Mouse (Mus musculus) kidney, postnatal 0 days (tissue): ENCODE measurements around the gene Rrp9. TPM values are rescaled to one million over a fixed set of nuclear protein-coding genes. Genes with fewer than 3 reads are reported as not detected.

Source experiments
- ATAC-seq: fragments of 200-750 bp; cut with Nextera tagmentation; replicated peaks from 2 replicates; pipeline ENCODE4 v1.8.0; 2017; ENCODE audit warnings: low read depth, moderate number of reproducible peaks, moderate TSS enrichment, moderate library complexity; ENCODE audit not compliant: low FRiP score
- DNase-seq: peaks from one replicate; pipeline ENCODE4 v3.0.0-alpha.2; 2016; ENCODE audit warnings: low spot score
- H3K27ac ChIP-seq: fragments of 300-500 bp; sonication (generic); 2 replicates; pipeline ENCODE4 v1.5.1; 2014; ENCODE audit warnings: mild to moderate bottlenecking
- H3K27me3 ChIP-seq: fragments of 300-500 bp; sonication (generic); 2 replicates; pipeline ENCODE4 v1.6.1; 2014; ENCODE audit warnings: low read length, mixed read lengths; ENCODE audit not compliant: insufficient read depth
- H3K36me3 ChIP-seq: fragments of 300-500 bp; sonication (generic); 2 replicates; pipeline ENCODE4 v1.6.1; 2014; ENCODE audit warnings: low read length, mixed read lengths; ENCODE audit not compliant: insufficient read depth
- H3K4me1 ChIP-seq: fragments of 300-500 bp; sonication (generic); replicated peaks from 2 replicates; pipeline ENCODE4 v1.6.1; 2014; ENCODE audit warnings: antibody characterized with exemption, low read length, mixed read lengths; ENCODE audit not compliant: insufficient read depth
- H3K4me2 ChIP-seq: fragments of 300-500 bp; sonication (generic); 2 replicates; pipeline ENCODE4 v1.6.1; 2014; ENCODE audit warnings: mild to moderate bottlenecking, low read length, moderate library complexity, mixed read lengths
- H3K4me3 ChIP-seq: fragments of 300-500 bp; sonication (generic); replicated peaks from 2 replicates; pipeline ENCODE4 v1.5.1; 2014; ENCODE audit warnings: low read depth, low read length
- H3K9ac ChIP-seq: fragments of 300-500 bp; sonication (generic); 2 replicates; pipeline ENCODE4 v1.6.1; 2014; ENCODE audit warnings: low read depth, low read length
- H3K9me3 ChIP-seq: fragments of 300-500 bp; sonication (generic); replicated peaks from 2 replicates; pipeline ENCODE4 v1.6.1; 2016; ENCODE audit warnings: low read length, inconsistent platforms, mixed read lengths
- CTCF ChIP-seq: IDR thresholded peaks from 2 replicates; pipeline ENCODE4 v1.5.1; 2016; ENCODE audit warnings: antibody characterized with exemption, low read depth, mild to moderate bottlenecking, moderate library complexity
- WGBS: fragments of 180-500 bp; shearing (Covaris S2); extraction: QIAGEN DNeasy Blood & Tissue Kit; methylation state at CpG from one replicate; pipeline ENCODE4 v1.1.7; 2014; 5-methylcytosine and 5-hydroxymethylcytosine counted together
- polyA plus RNA-seq: library from polyadenylated mRNA; unstranded; fragments of >200 nt; fragmentation: Nextera tagmentation; extraction: Ambion mirVana; gene quantifications from 2 replicates; pipeline ENCODE4 v1.2.1, GENCODE M21; 2015

Rrp9 gene
- polyA plus RNA-seq, 1 experiment from 2014 or later, result 35.6 TPM

DNA sequence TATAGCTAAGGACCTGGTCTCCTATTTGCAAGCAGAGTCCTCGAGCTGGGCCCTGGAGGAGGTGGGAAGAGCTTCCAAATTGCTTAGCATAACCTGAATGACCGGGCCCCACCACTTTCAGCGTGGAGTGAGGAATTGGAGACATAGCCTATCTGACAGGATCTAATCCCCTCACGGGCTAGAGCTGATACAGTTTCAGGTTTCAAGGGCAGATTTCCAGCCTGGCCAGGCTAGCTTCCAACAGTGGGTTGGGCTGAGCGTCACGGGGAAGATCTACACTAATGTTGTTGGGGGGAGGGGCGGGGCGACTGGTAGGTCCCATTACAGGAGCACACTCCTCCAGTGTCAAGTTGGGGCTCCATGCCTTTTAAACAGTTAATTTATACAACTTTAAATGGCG is 25.1 kb upstream of the Rrp9 start:
- peak; percentile 86 for DNase-seq
- TF ChIP-seq CTCF, result no peak
- Histone ChIP-seq H3K4me2 (peak overlapping the region; percentile 23), H3K4me1 (peaks cover 58% of the 10 kb centered on the region), H3K27me3 (no peaks in the 10 kb centered on the region), H3K36me3 (no peaks in the 10 kb centered on the region), H3K4me3 (no peak overlapping the region), H3K9me3 (no peaks in the 10 kb centered on the region), H3K27ac (peak overlapping the region; percentile 38; the same call in 1 of the 2 replicates), H3K9ac (no peak overlapping the region)
- ATAC-seq, result no peak
- 3% methylated on average over 9 of the region's 9 CpGs for WGBS

GRCm38 (mm10) chr9:106451298-106451697 is 24.5 kb upstream of the Rrp9 start:
- Histone ChIP-seq H3K27me3 (no peaks in the 10 kb centered on the region), H3K4me1 (peaks cover 63% of the 10 kb centered on the region), H3K4me2 (no peak overlapping the region; the same call in 1 of the 2 replicates), H3K9ac (no peak overlapping the region), H3K4me3 (no peak overlapping the region), H3K36me3 (no peaks in the 10 kb centered on the region), H3K27ac (no peak overlapping the region), H3K9me3 (no peaks in the 10 kb centered on the region)
- DNase-seq, result no peak
- no peak for TF ChIP-seq CTCF
- WGBS, result 61% methylated on average over 11 of the region's 11 CpGs
- ATAC-seq, result no peak

DNA sequence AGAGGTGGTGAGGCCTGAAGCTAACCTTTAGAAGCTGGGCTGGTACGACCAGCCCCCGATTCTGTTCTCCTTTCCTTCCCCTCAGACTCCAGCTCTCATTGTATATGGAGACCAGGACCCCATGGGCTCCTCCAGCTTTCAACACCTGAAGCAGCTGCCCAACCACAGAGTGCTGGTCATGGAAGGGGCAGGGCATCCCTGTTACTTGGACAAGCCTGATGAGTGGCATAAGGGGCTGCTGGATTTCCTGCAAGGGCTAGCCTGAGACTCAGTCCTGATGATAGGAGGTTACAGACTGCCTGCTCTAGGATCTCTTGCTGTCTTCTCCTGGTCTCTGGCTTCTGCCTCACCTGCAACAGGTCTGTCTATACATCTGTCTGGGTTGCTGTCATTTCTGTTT is 23.9 kb upstream of the Rrp9 start:
- H3K4me2 ChIP-seq, result no peak overlapping the region
- H3K27me3 ChIP-seq, result no peaks in the 10 kb centered on the region
- WGBS, result 80% methylated on average over 2 of the region's 2 CpGs
- H3K27ac ChIP-seq, result no peak overlapping the region
- H3K36me3 ChIP-seq, result no peaks in the 10 kb centered on the region
- H3K9ac ChIP-seq, result no peak overlapping the region
- H3K9me3 ChIP-seq, result no peaks in the 10 kb centered on the region
- TF ChIP-seq CTCF, result no peak
- no peak overlapping the region for H3K4me3 ChIP-seq
- H3K4me1 ChIP-seq, result peaks cover 67% of the 10 kb centered on the region
- DNase-seq (no peak), ATAC-seq (no peak)

- H3K9me3 ChIP-seq, result no peaks in the 10 kb centered on the region
- peaks cover 68% of the 10 kb centered on the region for H3K4me1 ChIP-seq
- H3K4me3 ChIP-seq, result peak overlapping the region; percentile 69; the same call in 1 of the 2 replicates
- WGBS, result 38% methylated on average over 6 of the region's 6 CpGs
- H3K36me3 ChIP-seq, result no peaks in the 10 kb centered on the region
- 0 out of 2 replicates have a peak overlapping the region, but pooled peaks have one; percentile 91 for H3K27ac ChIP-seq
- DNase-seq (no peak), ATAC-seq (no peak)
- TF ChIP-seq CTCF, result no peak
- no peak overlapping the region for H3K9ac ChIP-seq
- peak overlapping the region; percentile 90 for H3K4me2 ChIP-seq
- no peaks in the 10 kb centered on the region for H3K27me3 ChIP-seq
Observed at GRCm38 (mm10) chr9:106452351-106452750, 23.4 kb upstream of the Rrp9 start.

DNA sequence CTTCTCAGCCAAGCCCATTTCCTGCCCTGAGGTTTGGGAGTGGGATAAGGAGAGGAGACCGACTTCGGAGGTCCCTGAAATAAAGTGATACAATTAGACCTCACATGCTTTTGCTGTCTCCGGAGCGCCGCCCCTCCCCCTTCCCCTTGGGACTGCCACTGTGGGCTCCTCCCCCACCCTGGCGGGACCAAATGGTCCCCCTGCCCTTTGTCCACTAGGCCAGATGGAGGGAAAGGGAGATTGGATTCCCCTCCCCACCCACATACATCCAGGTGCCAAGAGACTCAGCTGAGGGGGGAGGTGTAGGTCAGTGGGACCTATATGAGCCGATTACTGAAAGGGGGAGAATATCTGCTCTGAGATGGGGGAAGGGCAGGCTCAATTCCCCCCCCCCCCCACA is 22.9 kb upstream of the Rrp9 start:
- Histone ChIP-seq H3K4me2 (peak overlapping the region; percentile 90), H3K4me3 (peak overlapping the region; percentile 69), H3K9ac (peak overlapping the region; percentile 82; the same call in 1 of the 2 replicates), H3K4me1 (peaks cover 67% of the 10 kb centered on the region), H3K9me3 (no peaks in the 10 kb centered on the region), H3K36me3 (no peaks in the 10 kb centered on the region), H3K27ac (peak overlapping the region; percentile 91; the same call in 1 of the 2 replicates), H3K27me3 (no peaks in the 10 kb centered on the region)
- no peak for TF ChIP-seq CTCF
- ATAC-seq (no peak), DNase-seq (peak; percentile 52)
- 7% methylated on average over 7 of the region's 7 CpGs for WGBS

DNA sequence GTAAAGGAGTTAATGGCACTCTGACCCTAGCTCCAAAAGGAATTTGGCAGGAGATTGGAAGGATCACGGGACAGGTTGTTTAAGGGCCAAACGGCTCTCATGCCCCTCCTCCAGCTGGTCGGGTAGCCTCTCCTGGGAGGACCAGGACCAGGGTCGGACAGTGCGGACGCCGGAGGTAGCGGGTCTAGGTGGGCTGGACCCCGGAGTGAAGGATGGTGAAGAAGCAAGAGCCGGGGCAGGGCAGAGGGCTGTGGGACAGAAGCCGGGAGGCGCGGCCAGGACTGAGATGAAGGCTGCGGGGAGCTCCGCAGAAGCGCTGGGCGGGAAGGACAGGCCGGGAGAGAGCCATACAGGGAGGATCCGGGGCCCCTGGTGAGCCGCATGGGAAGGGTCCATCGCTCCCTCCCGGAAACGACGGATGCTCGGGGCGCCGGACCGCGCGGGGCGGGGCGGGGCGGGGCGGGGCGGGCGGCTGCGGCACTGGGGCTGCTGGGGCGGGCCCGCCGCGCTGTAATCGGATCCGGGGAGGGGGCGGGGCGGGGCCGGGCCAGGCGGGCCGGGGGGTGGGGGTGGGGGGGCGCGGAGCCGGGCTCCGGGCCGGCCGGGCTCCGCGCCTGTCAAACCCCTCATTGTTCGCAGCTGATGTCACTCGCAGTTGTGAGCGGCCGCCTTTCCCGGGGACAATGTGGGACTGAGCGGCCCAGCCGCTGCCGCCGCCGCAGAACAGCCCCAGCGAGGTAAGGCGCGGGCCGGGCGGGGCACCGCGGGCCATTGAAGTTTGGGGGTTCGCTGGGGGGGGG is 22.3 kb upstream of the Rrp9 start, which contains the start of gene Pcbp4:
Gene Pcbp4, plus strand, starts transcription at position 21 of the 800 bp plus-strand sequence.
- Histone ChIP-seq H3K27ac (peak within 1 kb of the TSS; percentile 91), H3K36me3 (no peaks in the 10 kb centered on the region), H3K9me3 (no peaks in the 10 kb centered on the region), H3K27me3 (no peaks in the 10 kb centered on the region), H3K4me2 (peak within 1 kb of the TSS; percentile 90), H3K4me1 (peaks cover 62% of the 10 kb centered on the region), H3K9ac (peak within 1 kb of the TSS; percentile 82), H3K4me3 (peak within 1 kb of the TSS; percentile 69)
- DNase-seq, result peak; percentile 83
- 2% methylated on average over 51 of the region's 74 CpGs for WGBS
- TF ChIP-seq CTCF, result no peak
- ATAC-seq, result peak; percentile 70
